Mouse (Mus musculus) c-Kit-positive CD71-positive TER-119-negative erythroid progenitor cells, embryonic 14.5 days (primary cell): Measurements from ENCODE around the gene Kars.

ENCODE experiments used
- DNase-seq: peaks from one replicate; pipeline ENCODE4 v3.0.0-alpha.2; 2013; ENCODE audit warnings: low read depth

Kars gene

GRCm38 (mm10) chr8:111982116-111982515 is 29.0 kb downstream of the Kars start:
- DNase-seq, result no peak

GRCm38 (mm10) chr8:111978147-111978546 is 33.0 kb downstream of the Kars start:
- DNase-seq, result no peak

GRCm38 (mm10) chr8:111976326-111976725 is 34.8 kb downstream of the Kars start:
- no peak for DNase-seq

- DNase-seq, result no peak
Measured at GRCm38 (mm10) chr8:111975706-111976105, 35.4 kb downstream of the Kars start.

- no peak for DNase-seq
Measured at GRCm38 (mm10) chr8:111974138-111974537, 37.0 kb downstream of the Kars start.

GRCm38 (mm10) chr8:111968991-111969390 is 42.1 kb downstream of the Kars start:
- DNase-seq, result no peak

GRCm38 (mm10) chr8:111968541-111968940 is 42.6 kb downstream of the Kars start:
- DNase-seq, result no peak

GRCm38 (mm10) chr8:111967246-111967870 is 43.8 kb downstream of the Kars start:
- no peak for DNase-seq

- DNase-seq, result no peak
Measured at GRCm38 (mm10) chr8:111964849-111965561, 46.1 kb downstream of the Kars start.

- no peak for DNase-seq
Measured at GRCm38 (mm10) chr8:111964351-111964750, 46.8 kb downstream of the Kars start.

GRCm38 (mm10) chr8:111963546-111963945 is 47.6 kb downstream of the Kars start:
- DNase-seq, result no peak

- no peak for DNase-seq
Measured at GRCm38 (mm10) chr8:111963091-111963490, 48.0 kb downstream of the Kars start.

- DNase-seq, result no peak
Measured at GRCm38 (mm10) chr8:111962589-111962988, 48.5 kb downstream of the Kars start.

- no peak for DNase-seq
Measured at GRCm38 (mm10) chr8:111961330-111961729, 49.8 kb downstream of the Kars start.

GRCm38 (mm10) chr8:111960591-111961321 is 50.4 kb downstream of the Kars start:
- DNase-seq, result no peak

GRCm38 (mm10) chr8:111957231-111957630 is 53.9 kb downstream of the Kars start:
- no peak for DNase-seq

- no peak for DNase-seq
Measured at GRCm38 (mm10) chr8:111955879-111956278, 55.2 kb downstream of the Kars start.

- no peak for DNase-seq
Measured at GRCm38 (mm10) chr8:111954844-111955594, 56.1 kb downstream of the Kars start.

- DNase-seq, result no peak
Measured at GRCm38 (mm10) chr8:111951936-111952335, 59.2 kb downstream of the Kars start.

GRCm38 (mm10) chr8:111951317-111951716 is 59.8 kb downstream of the Kars start:
- DNase-seq, result no peak

- DNase-seq, result no peak
Measured at GRCm38 (mm10) chr8:111950846-111951245, 60.3 kb downstream of the Kars start.

- DNase-seq, result no peak
Measured at GRCm38 (mm10) chr8:111947954-111948353, 63.2 kb downstream of the Kars start.
